Mouse (Mus musculus) fat pad, adult 2 months (tissue): ENCODE results near the gene Adamts12.

ENCODE experiments used
- DNase-seq: peaks from one replicate; pipeline ENCODE4 v3.0.0-alpha.2; 2011; ENCODE audit warnings: low read depth, low spot score; ENCODE audit errors: extremely low read depth

Gene Adamts12

DNA sequence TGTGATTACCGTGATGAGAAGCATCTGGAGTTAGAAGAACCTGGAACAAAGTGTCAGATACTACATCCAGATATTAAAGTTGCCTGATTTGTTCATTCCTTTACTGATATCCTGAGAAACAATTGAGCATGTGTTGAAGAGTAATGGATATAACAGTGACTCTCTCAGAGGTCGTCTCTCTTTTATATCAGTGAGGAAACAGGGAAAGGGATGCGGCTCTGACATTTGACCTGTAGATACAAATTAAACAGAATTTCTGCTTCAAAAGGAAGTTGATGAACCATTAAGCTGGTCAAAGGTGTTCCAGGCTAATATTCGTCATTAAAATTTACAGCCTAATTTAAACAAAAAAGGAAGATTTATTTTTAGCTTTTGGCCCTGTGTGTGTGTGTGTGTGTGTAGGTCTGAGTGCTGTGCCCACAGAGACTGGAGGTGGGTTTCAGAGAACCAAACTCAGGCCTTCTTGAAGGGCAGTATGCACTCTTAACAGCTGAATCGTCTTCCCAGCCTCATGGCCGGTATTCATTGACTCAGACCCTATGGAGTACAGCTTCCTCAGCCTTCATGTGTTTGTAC is 216.2 kb downstream of the Adamts12 start:
- no peak for DNase-seq

DNA sequence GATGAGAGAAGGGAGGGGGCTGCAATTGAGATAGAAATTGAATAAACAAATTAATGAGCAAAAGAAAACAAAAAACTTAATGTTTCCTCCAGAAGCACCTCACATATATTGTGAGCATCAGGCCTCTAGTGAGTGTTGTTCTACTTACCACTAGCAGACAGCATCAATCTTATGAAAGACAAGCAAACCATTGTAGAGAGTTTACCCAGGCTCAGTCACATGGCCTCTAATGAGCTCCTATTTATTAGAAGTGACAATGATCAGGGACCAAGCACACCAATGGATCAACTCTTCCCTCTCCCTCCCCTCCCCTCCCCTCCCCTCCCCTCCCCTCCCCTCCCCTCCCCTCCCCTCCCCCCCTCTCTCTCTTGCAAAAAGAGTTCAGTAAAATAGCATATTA is 218.6 kb downstream of the Adamts12 start:
- no peak for DNase-seq

DNA sequence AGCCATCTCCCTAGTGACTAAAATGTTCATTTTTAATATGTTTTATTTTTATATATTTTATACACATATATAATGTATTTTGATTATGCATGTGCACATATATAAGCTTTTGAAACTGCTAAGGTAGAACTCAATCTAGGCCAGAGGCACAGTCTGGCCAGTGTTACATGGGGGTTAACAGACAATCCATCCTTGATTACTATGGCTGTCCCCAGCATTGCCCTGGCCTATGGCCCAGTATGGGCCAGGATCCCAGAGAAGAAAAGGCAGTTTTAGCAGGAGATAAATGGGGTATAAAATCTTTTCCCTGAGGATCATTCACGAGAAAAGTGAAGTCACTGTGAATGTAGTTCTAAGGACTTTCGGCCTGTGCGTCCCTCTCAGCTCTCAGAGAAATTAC is 223.2 kb downstream of the Adamts12 start:
- DNase-seq: no peak

DNA sequence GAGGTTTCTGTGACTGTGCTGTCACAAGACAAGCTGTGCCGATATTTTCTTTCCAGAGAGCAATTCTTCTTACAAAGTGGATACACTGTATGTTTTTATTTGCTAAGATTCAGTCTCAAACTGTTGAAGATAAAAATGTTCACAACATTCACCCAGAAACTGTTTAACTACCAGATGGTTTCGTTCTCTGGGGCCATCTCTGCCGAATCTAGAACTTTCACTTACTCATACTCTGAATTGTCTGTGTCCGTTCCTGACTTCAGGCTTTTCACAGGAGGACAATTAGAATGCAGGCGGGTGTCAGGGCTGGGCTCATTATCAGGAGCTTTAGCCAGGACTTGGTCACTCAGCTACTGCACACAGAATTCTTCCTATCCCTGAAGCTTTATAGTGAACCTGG is 227.7 kb downstream of the Adamts12 start:
- DNase-seq: no peak

GRCm38 (mm10) chr15:11295016-11295415 is 230.4 kb downstream of the Adamts12 start:
- no peak for DNase-seq

- DNase-seq: no peak
Measured at GRCm38 (mm10) chr15:11297960-11298359, 233.4 kb downstream of the Adamts12 start.

DNA sequence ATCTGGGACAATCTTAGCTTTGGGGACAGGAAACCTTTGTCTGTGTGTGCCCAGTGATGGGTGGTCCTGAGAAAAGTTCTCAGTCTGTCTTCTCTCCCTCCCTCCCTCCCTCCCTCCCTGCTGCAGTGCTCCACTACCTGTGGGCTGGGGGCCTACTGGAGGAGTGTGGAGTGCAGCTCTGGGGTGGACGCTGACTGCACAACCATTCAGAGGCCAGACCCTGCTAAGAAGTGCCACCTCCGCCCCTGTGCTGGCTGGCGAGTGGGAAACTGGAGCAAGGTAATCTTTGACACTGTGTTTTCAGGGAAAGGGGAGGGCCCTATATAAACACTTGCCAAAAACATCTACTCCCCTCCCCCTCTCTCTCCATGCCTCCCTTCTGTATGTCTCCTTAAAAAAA is 252.5 kb downstream of the Adamts12 start:
- no peak for DNase-seq

- DNase-seq: no peak
Measured at GRCm38 (mm10) chr15:11320481-11320880, 255.9 kb downstream of the Adamts12 start.

- no peak for DNase-seq
Measured at GRCm38 (mm10) chr15:11339467-11340180, 275.0 kb downstream of the Adamts12 start.

GRCm38 (mm10) chr15:11355865-11356264 is 291.3 kb downstream of the Adamts12 start:
- no peak for DNase-seq

DNA sequence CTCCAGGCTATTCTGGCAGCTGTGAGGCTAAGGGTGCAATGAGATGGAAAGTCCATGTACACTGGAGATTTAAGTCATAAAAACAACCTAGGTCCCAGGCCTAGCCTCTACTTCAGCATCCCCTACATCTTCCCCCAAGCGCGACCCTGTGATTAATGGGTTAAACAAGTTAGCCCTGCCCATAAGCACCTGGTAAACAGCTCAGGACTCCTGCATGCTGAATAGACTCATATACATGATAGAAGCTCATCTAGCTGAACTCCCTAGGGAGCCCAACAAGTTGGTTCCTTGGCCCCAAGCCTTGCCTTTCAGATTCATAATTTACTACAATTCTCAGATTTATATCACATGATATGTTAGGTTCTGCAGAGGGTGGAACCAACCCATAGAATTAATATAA is 292.9 kb downstream of the Adamts12 start:
- no peak for DNase-seq

DNA sequence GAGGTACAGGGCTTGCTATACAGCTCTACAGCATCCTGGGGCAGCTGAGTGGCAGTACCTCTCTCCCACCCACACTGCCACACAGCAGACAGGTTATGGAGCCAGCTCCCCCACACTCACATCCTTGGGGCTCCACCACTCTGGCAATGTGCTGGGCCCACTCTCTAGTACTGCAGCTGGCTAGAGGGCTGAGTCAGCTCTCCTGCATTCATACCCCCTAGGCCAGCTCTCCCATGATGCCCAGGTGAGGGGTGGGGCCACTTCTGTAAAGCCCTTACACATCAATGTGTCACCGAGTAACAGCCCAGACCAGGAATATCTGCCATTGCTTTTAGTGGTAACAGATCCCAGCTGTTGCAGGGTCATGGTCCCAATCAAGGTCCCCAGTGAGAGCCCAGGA is 296.3 kb downstream of the Adamts12 start:
- DNase-seq: no peak

- no peak for DNase-seq
Measured at GRCm38 (mm10) chr15:11361824-11362223, 297.2 kb downstream of the Adamts12 start.

DNA sequence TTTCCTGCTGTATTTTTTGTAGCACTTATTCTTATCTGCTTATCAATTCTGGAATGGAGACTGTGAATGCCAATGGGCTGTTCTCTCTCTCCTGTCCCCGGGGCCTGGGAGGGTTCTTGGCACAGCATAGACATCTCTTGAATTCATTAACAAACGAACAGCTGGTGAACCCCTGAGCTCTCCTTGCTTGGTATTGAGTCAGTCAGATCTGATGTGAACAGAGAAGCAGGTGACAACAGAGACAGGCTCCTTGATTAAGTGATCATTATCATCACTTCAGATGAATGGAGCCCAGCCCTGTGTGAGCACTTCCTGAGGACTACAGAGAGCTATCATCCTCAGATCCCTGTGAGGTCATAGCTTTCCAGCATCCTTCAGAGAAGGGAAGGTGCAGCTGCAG is 299.5 kb downstream of the Adamts12 start:
- DNase-seq: no peak

DNA sequence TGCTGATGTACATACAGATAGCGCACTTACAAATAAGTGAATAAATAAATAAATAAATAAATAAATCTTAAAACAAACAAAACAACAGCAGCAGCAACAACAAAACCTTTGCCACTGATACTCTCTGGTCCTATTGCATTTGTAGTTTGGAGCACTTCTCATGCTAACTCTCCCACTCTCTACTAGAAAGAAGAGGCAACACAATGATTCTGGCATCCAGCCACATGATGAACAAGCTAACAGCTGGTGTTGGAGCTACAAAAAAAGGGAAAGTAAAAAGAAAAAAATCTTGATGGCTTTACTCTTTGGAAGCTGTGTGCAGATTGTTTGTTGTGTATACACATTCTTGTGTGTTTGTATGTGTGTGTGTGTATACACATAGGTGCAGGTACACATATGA is 300.2 kb downstream of the Adamts12 start:
- no peak for DNase-seq

DNA sequence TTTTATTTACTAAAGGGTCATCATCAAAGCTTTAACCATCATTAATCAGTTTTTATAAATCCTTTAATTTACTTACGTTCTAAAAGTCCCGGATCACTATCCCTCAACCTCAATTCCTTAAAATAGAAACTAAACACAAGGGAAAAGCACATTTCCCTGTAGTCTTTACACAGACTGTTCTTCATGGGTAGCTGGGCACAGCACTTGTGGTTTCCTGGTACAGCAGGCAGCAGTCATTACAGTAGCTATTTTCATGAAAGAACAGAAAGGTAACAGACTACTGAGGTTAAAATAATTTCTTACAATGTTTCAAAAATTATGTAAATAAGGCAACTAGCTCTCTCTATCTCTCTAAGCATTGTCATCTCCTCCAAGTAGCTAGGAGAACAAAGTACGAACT is 305.0 kb downstream of the Adamts12 start:
- no peak for DNase-seq

DNA sequence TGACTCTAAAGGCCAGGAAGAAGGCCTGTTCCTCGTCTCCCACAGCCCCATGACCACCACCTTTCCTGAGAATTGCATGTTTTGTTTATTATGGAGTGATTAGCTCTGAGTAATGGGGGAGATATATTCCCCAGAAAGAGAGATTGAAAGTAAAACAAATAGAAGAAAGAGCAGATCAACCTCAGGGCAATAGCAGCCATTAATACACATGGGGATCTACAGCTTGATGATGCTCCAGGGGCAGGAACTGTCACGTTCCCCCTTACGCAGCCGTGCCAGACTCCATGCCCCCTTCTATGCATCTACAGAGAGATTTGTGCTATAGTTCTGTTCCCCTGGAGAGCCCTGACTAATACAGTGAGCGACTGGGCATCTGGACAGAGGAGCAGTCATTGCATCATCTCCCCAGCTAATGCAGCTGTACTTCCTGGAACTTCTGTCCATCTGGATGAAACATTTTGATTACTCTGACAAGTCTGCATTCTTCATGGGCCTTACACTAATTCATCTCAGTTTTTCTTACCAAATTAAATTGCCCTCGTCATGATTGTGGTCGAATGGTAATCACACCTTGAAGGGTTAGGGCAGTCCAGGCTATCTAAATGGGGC is 306.0 kb downstream of the Adamts12 start:
- no peak for DNase-seq

DNA sequence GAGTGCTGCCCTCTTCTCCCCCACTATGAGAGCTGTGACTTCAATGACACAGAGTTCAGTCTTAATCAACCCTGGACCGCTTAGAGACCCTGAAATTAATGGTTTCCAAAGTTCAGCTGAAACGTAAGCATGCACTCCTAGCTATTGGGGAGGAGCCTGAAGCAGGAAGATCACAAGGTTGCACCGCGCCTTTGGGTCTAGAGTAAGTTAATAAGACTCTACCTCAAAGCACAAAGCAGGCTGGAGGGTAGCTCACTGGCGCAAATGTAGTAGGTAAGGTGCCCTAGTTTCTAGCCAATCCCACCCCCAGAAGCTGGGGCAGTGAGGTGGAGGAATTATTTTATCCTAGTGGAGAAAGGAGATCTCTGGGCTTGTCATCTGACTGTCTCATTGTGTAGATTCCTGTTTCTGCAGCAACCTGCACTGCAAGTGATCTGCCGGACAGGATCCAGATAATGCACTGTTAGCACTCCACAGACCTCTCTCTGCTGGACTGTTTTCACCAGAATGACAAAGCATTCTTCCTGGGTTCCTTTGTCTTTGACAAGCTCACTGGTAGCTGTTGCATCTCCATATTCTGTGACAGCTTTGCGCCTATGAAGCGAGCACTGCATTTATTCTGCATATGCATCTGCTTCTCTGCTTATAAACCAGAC is 315.0 kb downstream of the Adamts12 start:
- DNase-seq: no peak

GRCm38 (mm10) chr15:11380087-11380530 is 315.5 kb downstream of the Adamts12 start:
- DNase-seq: no peak

GRCm38 (mm10) chr15:11380616-11381015 is 316.0 kb downstream of the Adamts12 start:
- no peak for DNase-seq

GRCm38 (mm10) chr15:11382585-11382984 is 318.0 kb downstream of the Adamts12 start:
- no peak for DNase-seq

DNA sequence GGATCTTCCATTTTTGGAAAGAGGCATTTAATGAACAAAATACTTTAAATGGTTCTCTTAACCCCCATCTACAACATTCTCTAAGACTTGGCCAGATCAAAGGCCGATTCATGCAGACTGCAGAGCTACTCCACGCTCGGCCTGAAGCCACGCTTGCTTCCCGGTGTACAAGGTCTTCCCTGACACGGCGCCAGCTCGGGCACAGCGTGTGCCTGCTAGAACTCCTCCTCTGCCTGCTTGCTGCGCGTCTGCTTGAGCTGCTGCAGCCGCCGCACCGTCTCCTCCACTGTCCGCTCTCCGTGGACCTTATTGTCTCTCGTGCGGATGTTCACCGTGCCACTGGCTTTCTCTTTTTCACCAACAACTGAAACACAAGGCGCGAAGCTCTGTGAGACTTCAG is 319.2 kb downstream of the Adamts12 start:
- DNase-seq: no peak
